Mouse (Mus musculus) limb, embryonic 13.5 days (tissue): ENCODE results near the gene Dido1. TPM values are rescaled to one million over a fixed set of nuclear protein-coding genes. Genes with fewer than 3 reads are reported as not detected.
A peak's percentile ranks its signal among the peaks of the same experiment; 100 is the strongest.

Experiments
- ATAC-seq: fragments of 200-750 bp; cut with Nextera tagmentation; 2 replicates; pipeline ENCODE4 v1.8.0; 2017; ENCODE audit warnings: low read depth, moderate number of reproducible peaks, moderate TSS enrichment; ENCODE audit not compliant: low FRiP score
- H3K27ac ChIP-seq: fragments of 300-500 bp; sonication (generic); 2 replicates; pipeline ENCODE4 v1.5.1; 2015; ENCODE audit warnings: inconsistent platforms, mild to moderate bottlenecking, moderate library complexity
- H3K27me3 ChIP-seq: fragments of 300-500 bp; sonication (generic); 2 replicates; pipeline ENCODE4 v1.6.1; 2015; ENCODE audit warnings: mild to moderate bottlenecking, inconsistent platforms
- H3K36me3 ChIP-seq: fragments of 300-500 bp; sonication (generic); 2 replicates; pipeline ENCODE4 v1.6.1; 2015; ENCODE audit warnings: inconsistent platforms, mild to moderate bottlenecking, moderate library complexity
- H3K4me1 ChIP-seq: fragments of 300-500 bp; sonication (generic); 2 replicates; pipeline ENCODE4 v1.6.1; 2015; ENCODE audit warnings: inconsistent platforms
- H3K4me2 ChIP-seq: fragments of 300-500 bp; sonication (generic); replicated peaks from 2 replicates; pipeline ENCODE4 v1.6.1; 2015; ENCODE audit warnings: inconsistent platforms, mild to moderate bottlenecking, moderate library complexity
- H3K4me3 ChIP-seq: fragments of 300-500 bp; sonication (generic); 2 replicates; pipeline ENCODE4 v1.5.1; 2015; ENCODE audit warnings: moderate library complexity, mild to moderate bottlenecking, inconsistent platforms
- H3K9ac ChIP-seq: fragments of 300-500 bp; sonication (generic); 2 replicates; pipeline ENCODE4 v1.6.1; 2015; ENCODE audit warnings: mild to moderate bottlenecking, inconsistent platforms
- H3K9me3 ChIP-seq: fragments of 300-500 bp; sonication (generic); 2 replicates; pipeline ENCODE4 v1.6.1; 2016; ENCODE audit warnings: inconsistent platforms
- WGBS: fragments of 180-500 bp; shearing (Covaris S2); methylation state at CpG from one replicate; pipeline ENCODE4 v1.1.7; 2015; 5-methylcytosine and 5-hydroxymethylcytosine counted together
- polyA plus RNA-seq: library from polyadenylated mRNA; unstranded; fragments of >200 nt; fragmentation: Nextera tagmentation; extraction: Ambion mirVana; gene quantifications from 2 replicates; pipeline ENCODE4 v1.2.1, GENCODE M21; 2015

Gene Dido1
- polyA plus RNA-seq, 1 experiment from 2014 or later, result 31.5 TPM

DNA sequence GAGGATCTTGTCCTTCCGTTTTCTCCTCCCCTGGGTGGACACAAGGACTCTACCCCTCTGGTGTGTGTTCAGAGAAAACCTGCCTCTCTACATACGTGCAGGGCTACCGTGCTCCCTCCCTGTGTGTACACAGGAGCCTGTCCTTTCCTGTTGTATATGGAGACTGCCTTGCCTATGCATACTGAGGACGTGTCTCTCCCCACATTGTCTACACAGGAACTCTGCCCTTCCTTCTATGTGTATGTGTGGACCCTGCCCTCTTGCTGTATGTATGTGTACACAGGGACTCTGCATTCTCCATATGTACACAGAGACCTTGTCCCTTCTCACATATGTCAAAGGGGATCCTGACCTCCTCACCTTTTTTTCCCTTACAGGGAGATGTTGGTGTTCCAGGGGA, 99.5 kb downstream of the Dido1 start:
- Histone ChIP-seq H3K4me3 (no peak overlapping the region), H3K4me2 (no peak overlapping the region), H3K36me3 (peaks cover 25% of the 10 kb centered on the region), H3K27ac (peak overlapping the region; percentile 87), H3K27me3 (no peaks in the 10 kb centered on the region), H3K4me1 (peaks cover 19% of the 10 kb centered on the region), H3K9ac (no peak overlapping the region), H3K9me3 (no peaks in the 10 kb centered on the region)
- 81% methylated on average over 4 of the region's 4 CpGs for WGBS
- no peak for ATAC-seq

Other genes starting within 250 kb of the Dido1 start
- gene Ntsr1, start 210.0 kb downstream of the Dido1 start, polyA plus RNA-seq, result 0.29 and 0.36 TPM in 2 replicates
- 35.0 and 39.2 TPM in 2 replicates for gene Mrgbp, start 128.7 kb downstream of the Dido1 start, polyA plus RNA-seq
- gene Ogfr, start 120.8 kb downstream of the Dido1 start, polyA plus RNA-seq, result 85.0 and 88.1 TPM in 2 replicates
- 426 and 449 TPM in 2 replicates for gene Col9a3, start 112.2 kb downstream of the Dido1 start, polyA plus RNA-seq
- 0.55 and 0.59 TPM in 2 replicates for gene Tcfl5, start 67.3 kb downstream of the Dido1 start, polyA plus RNA-seq
- 63.0 and 63.8 TPM in 2 replicates for gene Gid8, start 118 bp upstream of the Dido1 start, polyA plus RNA-seq
- gene Slc17a9, start 15.3 kb upstream of the Dido1 start, polyA plus RNA-seq, result 0.62 and 0.98 TPM in 2 replicates
- gene Bhlhe23, start 66.9 kb upstream of the Dido1 start, polyA plus RNA-seq, result 0.05 TPM in 1 of 2 replicates, not detected in the other
- gene Ythdf1, start 210.9 kb upstream of the Dido1 start, polyA plus RNA-seq, result 60.6 and 66.8 TPM in 2 replicates
- gene Birc7, start 219.0 kb upstream of the Dido1 start, polyA plus RNA-seq, result not detected in 2 replicates
- gene Nkain4, start 244.7 kb upstream of the Dido1 start, polyA plus RNA-seq, result 7.7 and 10.6 TPM in 2 replicates